Mouse (Mus musculus) NIH3T3 (cell line): ENCODE results near the gene Fstl4.

Experiments used
- DNase-seq: peaks from one replicate; pipeline ENCODE4 v3.0.0-alpha.2; 2012; ENCODE audit warnings: low read depth

Gene Fstl4

GRCm38 (mm10) chr11:52914431-52914830, 150.0 kb downstream of the Fstl4 start:
- DNase-seq: no peak

GRCm38 (mm10) chr11:52915648-52916047, 151.2 kb downstream of the Fstl4 start:
- no peak for DNase-seq

GRCm38 (mm10) chr11:52919231-52919960, 155.0 kb downstream of the Fstl4 start:
- DNase-seq: no peak

GRCm38 (mm10) chr11:52924196-52924595, 159.8 kb downstream of the Fstl4 start:
- no peak for DNase-seq

- DNase-seq: no peak
Observed at GRCm38 (mm10) chr11:52928321-52928720, 163.9 kb downstream of the Fstl4 start.

- peak; percentile 9 for DNase-seq
Observed at GRCm38 (mm10) chr11:52939336-52940070, 175.1 kb downstream of the Fstl4 start.

GRCm38 (mm10) chr11:52942967-52943366, 178.5 kb downstream of the Fstl4 start:
- DNase-seq: no peak

GRCm38 (mm10) chr11:52954995-52955394, 190.6 kb downstream of the Fstl4 start:
- no peak for DNase-seq

GRCm38 (mm10) chr11:52968809-52969208, 204.4 kb downstream of the Fstl4 start:
- no peak for DNase-seq

- no peak for DNase-seq
Observed at GRCm38 (mm10) chr11:52970396-52970795, 206.0 kb downstream of the Fstl4 start.

GRCm38 (mm10) chr11:52986986-52987385, 222.6 kb downstream of the Fstl4 start:
- no peak for DNase-seq

- DNase-seq: no peak
Observed at GRCm38 (mm10) chr11:52994688-52995087, 230.3 kb downstream of the Fstl4 start.

- no peak for DNase-seq
Observed at GRCm38 (mm10) chr11:52996434-52997093, 232.1 kb downstream of the Fstl4 start.

- peak; percentile 28 for DNase-seq
Observed at GRCm38 (mm10) chr11:52997421-52997820, 233.0 kb downstream of the Fstl4 start.

GRCm38 (mm10) chr11:53000226-53000625, 235.8 kb downstream of the Fstl4 start:
- DNase-seq: no peak

- no peak for DNase-seq
Observed at GRCm38 (mm10) chr11:53003361-53003760, 238.9 kb downstream of the Fstl4 start.

- no peak for DNase-seq
Observed at GRCm38 (mm10) chr11:53003811-53004210, 239.4 kb downstream of the Fstl4 start.

GRCm38 (mm10) chr11:53009597-53009996, 245.2 kb downstream of the Fstl4 start:
- no peak for DNase-seq

- DNase-seq: no peak
Observed at GRCm38 (mm10) chr11:53011996-53012505, 247.6 kb downstream of the Fstl4 start.

GRCm38 (mm10) chr11:53013906-53014305, 249.5 kb downstream of the Fstl4 start:
- no peak for DNase-seq

GRCm38 (mm10) chr11:53016358-53017021, 252.1 kb downstream of the Fstl4 start:
- DNase-seq: no peak

- DNase-seq: no peak
Observed at GRCm38 (mm10) chr11:53019509-53019908, 255.1 kb downstream of the Fstl4 start.
